Mouse (Mus musculus): Measurements from ENCODE around the gene Srxn1. TPM values are rescaled to one million over a fixed set of nuclear protein-coding genes. Genes with fewer than 3 reads are reported as not detected.
A peak's percentile ranks its signal among the peaks of the same experiment; 100 is the strongest.

The Srxn1 gene
- polyA plus RNA-seq, 1 experiment from 2014 or later, result 7.7 TPM

DNA sequence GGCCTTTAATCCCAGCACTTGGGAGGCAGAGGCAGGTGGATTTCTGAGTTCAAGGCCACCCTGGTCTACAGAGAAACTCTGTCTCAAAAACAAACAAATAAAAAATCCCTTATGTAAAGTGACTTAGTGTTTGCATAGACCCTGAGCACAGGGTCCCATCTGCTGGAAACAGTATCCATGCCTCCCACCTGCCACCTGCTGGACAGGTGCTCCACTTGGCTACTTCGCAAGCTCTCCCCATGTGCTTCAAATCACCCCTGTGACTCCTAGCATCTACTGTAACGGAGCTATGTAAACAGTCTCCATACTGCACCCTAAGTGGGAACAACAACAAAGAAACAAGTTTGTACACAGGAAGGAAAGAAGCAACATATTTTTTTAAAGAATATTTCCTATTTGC is 23.3 kb downstream of the Srxn1 start:
- no peak for ATAC-seq (ENCODE audit: extremely low read depth, insufficient number of reproducible peaks, low FRiP score, low TSS enrichment)
- 46% methylated on average over 2 of the region's 2 CpGs for WGBS
- no peaks in the 10 kb centered on the region for H3K36me3 ChIP-seq

DNA sequence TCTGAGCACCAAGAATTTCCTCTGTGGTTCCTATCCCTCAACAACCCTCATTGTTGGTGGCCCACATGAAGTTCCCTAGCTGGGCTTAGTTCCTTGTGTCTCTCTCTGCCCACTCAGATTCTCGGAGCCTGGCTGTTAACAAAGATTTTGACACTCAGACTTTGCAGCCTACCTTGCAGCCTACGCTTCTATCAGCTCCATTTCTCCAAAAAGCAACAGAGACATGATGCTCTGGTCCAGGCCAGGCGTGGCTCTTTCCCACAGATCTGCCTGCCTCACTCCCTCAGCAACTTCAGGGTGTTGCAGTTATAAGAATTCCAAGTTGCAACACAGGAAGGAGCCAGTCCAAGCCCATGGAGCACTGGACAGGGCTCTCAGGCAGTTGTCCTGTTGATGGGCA is 24.5 kb downstream of the Srxn1 start:
- no peaks in the 10 kb centered on the region for H3K36me3 ChIP-seq
- H3K9me3 ChIP-seq, result no peaks in the 10 kb centered on the region
- 51% methylated on average over 3 of the region's 3 CpGs for WGBS
- no peak for ATAC-seq (ENCODE audit: extremely low read depth, insufficient number of reproducible peaks, low FRiP score, low TSS enrichment)
- H3K4me2 ChIP-seq, result no peak overlapping the region
- no peak overlapping the region for H3K9ac ChIP-seq
- H3K4me1 ChIP-seq, result peaks cover 9% of the 10 kb centered on the region
- peaks cover 23% of the 10 kb centered on the region; the same call in 1 of the 2 replicates for H3K27me3 ChIP-seq (replicated peaks)
- H3K4me3 ChIP-seq, result no peak overlapping the region
- no peak overlapping the region for H3K27ac ChIP-seq (replicated peaks)

More for the DNA sequence above, 23.3 kb downstream of the Srxn1 start:
- Histone ChIP-seq H3K4me3 (no peak overlapping the region), H3K27me3 (replicated peaks) (peaks cover 23% of the 10 kb centered on the region; the same call in 1 of the 2 replicates), H3K4me2 (no peak overlapping the region), H3K27ac (replicated peaks) (no peak overlapping the region), H3K9ac (no peak overlapping the region), H3K4me1 (peaks cover 9% of the 10 kb centered on the region), H3K9me3 (no peaks in the 10 kb centered on the region)

DNA sequence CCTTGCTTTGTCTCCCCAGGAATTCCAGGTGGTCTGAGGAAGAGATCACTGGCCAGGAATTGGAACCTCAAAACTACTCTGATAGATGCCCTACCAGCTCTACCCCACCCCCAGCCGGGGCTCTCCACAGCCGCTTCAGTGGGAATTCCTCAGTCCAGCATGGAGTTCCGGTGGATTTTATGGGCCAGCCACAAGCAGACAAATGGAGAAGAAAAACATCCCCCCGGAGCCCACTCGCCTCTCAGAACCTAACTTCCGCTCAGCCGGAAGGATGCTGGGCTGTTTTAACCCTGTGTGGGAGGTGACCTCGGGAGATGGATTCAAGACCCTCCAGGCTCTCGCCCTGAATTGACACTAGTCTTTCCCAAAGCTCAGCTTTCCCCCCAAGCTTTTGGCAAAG is 26.7 kb downstream of the Srxn1 start:
- H3K4me2 ChIP-seq, result no peak overlapping the region
- H3K4me3 ChIP-seq, result no peak overlapping the region
- peaks cover 25% of the 10 kb centered on the region; the same call in 1 of the 2 replicates for H3K27me3 ChIP-seq (replicated peaks)
- peaks cover 9% of the 10 kb centered on the region for H3K4me1 ChIP-seq
- ATAC-seq (ENCODE audit: extremely low read depth, insufficient number of reproducible peaks, low FRiP score, low TSS enrichment), result no peak
- H3K36me3 ChIP-seq, result no peaks in the 10 kb centered on the region
- 38% methylated on average over 9 of the region's 9 CpGs for WGBS
- H3K9ac ChIP-seq, result no peak overlapping the region
- no peak overlapping the region for H3K27ac ChIP-seq (replicated peaks)
- no peaks in the 10 kb centered on the region for H3K9me3 ChIP-seq

DNA sequence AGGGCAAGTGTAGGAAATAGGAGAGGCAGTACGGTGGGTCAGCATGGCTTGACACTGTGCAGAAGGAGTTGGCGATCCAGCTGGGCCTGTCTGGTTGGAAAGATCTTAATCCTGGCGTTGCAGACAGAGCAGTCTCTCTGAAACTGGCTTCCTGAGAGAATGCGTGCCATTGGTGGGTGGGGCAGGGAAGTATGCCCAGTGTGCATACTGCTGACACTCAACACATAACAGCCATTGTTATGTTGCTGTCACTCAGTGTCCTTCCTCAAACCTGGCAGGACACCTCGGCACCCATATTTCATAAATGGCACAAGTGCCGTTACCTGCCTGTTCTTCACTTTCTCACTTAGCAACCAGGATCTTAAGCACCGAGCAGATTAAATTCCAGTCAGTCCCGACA is 27.4 kb downstream of the Srxn1 start:
- Histone ChIP-seq H3K9ac (no peak overlapping the region), H3K9me3 (no peaks in the 10 kb centered on the region), H3K36me3 (no peaks in the 10 kb centered on the region), H3K27ac (replicated peaks) (no peak overlapping the region), H3K4me1 (peaks cover 9% of the 10 kb centered on the region), H3K27me3 (replicated peaks) (peaks cover 32% of the 10 kb centered on the region; the same call in 1 of the 2 replicates), H3K4me3 (no peak overlapping the region), H3K4me2 (no peak overlapping the region)
- 52% methylated on average over 8 of the region's 8 CpGs for WGBS
- no peak for ATAC-seq (ENCODE audit: extremely low read depth, insufficient number of reproducible peaks, low FRiP score, low TSS enrichment)

DNA sequence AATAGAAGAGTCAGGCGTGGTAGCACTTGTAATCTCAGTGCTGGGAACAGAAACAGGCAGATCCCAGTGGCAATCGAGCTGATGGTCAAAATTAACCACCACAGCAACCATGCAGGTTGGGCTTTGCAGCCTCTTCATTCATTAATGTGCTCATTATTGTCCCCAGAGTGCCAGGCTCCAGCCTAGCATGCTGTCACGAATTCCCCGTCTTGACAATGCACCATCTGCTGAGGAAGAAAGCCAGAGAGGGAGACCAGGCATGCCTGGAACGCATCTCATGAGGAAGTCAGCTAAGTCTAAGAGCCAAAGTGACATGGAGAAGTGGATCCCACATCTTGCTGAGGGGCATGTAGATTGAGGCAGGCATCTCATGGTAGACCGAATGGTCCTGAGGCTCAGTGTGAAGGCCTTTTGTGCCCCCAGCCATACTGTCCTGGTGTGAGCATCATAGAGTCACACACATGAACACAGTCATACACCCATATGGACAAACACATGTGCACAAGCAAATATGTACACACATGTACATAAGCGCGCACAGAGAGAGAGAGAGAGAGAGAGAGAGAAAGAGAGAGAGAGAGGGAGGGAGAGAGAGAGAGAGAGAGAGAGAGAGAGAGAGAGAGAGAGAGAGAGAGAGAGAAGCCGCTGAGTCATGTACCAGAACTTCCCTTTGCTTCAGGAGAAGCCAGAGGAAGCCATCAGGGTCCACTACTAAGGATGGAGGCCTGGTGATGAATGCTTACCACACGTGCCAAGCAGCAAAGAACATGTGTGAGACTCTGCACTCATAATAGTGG is 34.1 kb downstream of the Srxn1 start:
- Histone ChIP-seq H3K4me1 (peaks cover 30% of the 10 kb centered on the region), H3K9me3 (no peaks in the 10 kb centered on the region), H3K36me3 (no peaks in the 10 kb centered on the region), H3K9ac (no peak overlapping the region), H3K4me3 (no peak overlapping the region), H3K27me3 (replicated peaks) (peaks cover 61% of the 10 kb centered on the region), H3K27ac (replicated peaks) (no peak overlapping the region), H3K4me2 (no peak overlapping the region)
- ATAC-seq (ENCODE audit: extremely low read depth, insufficient number of reproducible peaks, low FRiP score, low TSS enrichment), result no peak
- 62% methylated on average over 10 of the region's 10 CpGs for WGBS

DNA sequence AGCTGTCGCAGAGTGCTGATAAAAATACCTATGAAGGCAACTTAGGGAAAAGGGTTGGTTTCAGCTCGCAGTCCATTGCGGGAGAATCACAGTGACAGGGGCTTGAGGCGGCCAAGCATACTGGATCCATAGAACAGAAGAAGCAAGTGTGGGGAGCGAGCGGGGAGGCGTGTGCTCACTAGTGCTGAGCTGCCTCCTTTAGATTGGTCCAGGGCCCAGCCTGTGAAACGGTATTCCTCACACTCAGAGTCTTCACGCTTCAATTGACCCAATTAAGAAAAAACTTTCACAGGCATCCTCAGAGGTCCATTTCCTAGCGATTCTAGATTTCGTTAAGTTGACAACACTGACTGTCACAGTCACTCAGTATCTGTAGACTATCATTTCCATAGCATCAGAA is 35.6 kb downstream of the Srxn1 start:
- H3K9ac ChIP-seq, result no peak overlapping the region
- no peaks in the 10 kb centered on the region for H3K36me3 ChIP-seq
- 42% methylated on average over 11 of the region's 11 CpGs for WGBS
- no peak overlapping the region for H3K4me2 ChIP-seq
- H3K4me3 ChIP-seq, result no peak overlapping the region
- no peak for ATAC-seq (ENCODE audit: extremely low read depth, insufficient number of reproducible peaks, low FRiP score, low TSS enrichment)
- no peak overlapping the region for H3K27ac ChIP-seq (replicated peaks)
- H3K9me3 ChIP-seq, result no peaks in the 10 kb centered on the region
- peaks cover 30% of the 10 kb centered on the region for H3K4me1 ChIP-seq
- H3K27me3 ChIP-seq (replicated peaks), result peaks cover 77% of the 10 kb centered on the region

DNA sequence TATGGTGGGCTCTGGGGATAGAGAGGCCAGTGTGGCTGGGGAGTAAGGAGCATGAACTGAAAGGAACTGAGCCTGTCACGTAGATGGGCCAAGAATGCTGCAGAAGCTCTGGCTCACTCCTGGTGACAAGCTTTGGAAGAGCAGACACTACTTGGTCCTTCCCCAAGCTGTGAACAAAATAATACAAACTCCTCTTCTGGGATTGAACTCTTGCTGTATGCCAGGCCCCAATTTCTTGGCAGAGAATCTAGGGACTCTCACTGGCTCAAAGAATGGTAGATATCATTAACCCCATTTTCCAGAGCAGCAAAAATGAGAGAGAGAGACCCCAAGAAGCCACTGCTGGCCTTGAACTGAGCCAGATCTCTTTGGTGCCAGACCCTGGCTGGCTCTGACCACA is 36.2 kb downstream of the Srxn1 start:
- H3K4me3 ChIP-seq, result peak overlapping the region; percentile 60
- peaks cover 82% of the 10 kb centered on the region for H3K27me3 ChIP-seq (replicated peaks)
- ATAC-seq (ENCODE audit: extremely low read depth, insufficient number of reproducible peaks, low FRiP score, low TSS enrichment), result no peak
- no peaks in the 10 kb centered on the region for H3K36me3 ChIP-seq
- H3K4me1 ChIP-seq, result peaks cover 30% of the 10 kb centered on the region
- 0 out of 2 replicates have a peak overlapping the region, but pooled peaks have one; percentile 22 for H3K27ac ChIP-seq (replicated peaks)
- H3K4me2 ChIP-seq, result peak overlapping the region; percentile 86
- peak overlapping the region; percentile 51; the same call in 1 of the 2 replicates for H3K9ac ChIP-seq
- 21% methylated on average over 1 of the region's 1 CpGs for WGBS
- no peaks in the 10 kb centered on the region for H3K9me3 ChIP-seq

DNA sequence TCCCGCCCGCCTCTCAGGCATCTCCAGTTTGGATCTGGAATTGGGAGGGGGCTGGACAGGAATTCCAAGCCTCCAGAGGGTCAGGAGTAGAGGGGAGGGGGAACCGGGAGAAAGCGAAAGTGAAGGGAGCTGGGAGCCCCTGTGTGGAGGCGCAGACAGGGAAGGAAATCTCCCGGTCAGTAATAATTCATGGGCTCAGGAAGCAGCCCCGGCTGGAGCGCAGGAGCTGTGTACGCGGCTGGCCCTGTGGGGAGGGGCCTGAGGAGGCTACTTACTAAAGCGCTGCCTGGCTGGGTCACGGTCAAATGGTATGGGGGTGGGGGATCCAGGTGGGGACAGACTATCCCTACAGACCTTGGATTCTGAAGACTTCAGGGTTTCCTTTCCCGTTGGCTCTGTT is 36.7 kb downstream of the Srxn1 start:
- 3% methylated on average over 13 of the region's 13 CpGs for WGBS
- Histone ChIP-seq H3K27ac (replicated peaks) (no peak overlapping the region), H3K27me3 (replicated peaks) (peaks cover 85% of the 10 kb centered on the region), H3K4me3 (peak overlapping the region; percentile 60), H3K9ac (peak overlapping the region; percentile 51), H3K4me2 (peak overlapping the region; percentile 86), H3K9me3 (no peaks in the 10 kb centered on the region), H3K4me1 (peaks cover 30% of the 10 kb centered on the region), H3K36me3 (no peaks in the 10 kb centered on the region)
- ATAC-seq (ENCODE audit: extremely low read depth, insufficient number of reproducible peaks, low FRiP score, low TSS enrichment), result no peak

DNA sequence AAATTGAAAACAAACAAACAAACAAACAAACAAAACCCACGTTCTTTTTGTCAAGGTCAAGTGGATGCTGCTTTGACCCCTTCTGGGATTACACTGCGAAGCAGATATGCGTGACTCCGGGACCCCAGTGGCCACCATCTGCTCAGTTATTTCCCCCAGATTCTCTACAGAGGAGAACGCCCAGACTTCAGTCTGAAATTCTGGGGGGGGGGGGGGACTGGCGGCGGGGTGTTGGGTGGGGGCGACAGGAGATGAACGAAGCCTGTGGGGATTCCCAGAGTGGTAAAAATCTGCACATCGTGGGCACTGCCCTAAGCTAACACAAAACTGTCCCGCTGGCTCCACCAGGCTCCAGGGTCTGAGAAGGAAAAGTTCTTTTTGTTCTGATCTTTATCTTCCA is 37.3 kb downstream of the Srxn1 start:
- 4% methylated on average over 11 of the region's 11 CpGs for WGBS
- no peak overlapping the region for H3K27ac ChIP-seq (replicated peaks)
- no peaks in the 10 kb centered on the region for H3K36me3 ChIP-seq
- ATAC-seq (ENCODE audit: extremely low read depth, insufficient number of reproducible peaks, low FRiP score, low TSS enrichment), result no peak
- peak overlapping the region; percentile 60 for H3K4me3 ChIP-seq
- peaks cover 85% of the 10 kb centered on the region for H3K27me3 ChIP-seq (replicated peaks)
- H3K4me1 ChIP-seq, result peaks cover 30% of the 10 kb centered on the region
- H3K9me3 ChIP-seq, result no peaks in the 10 kb centered on the region
- peak overlapping the region; percentile 51; the same call in 1 of the 2 replicates for H3K9ac ChIP-seq
- peak overlapping the region; percentile 86 for H3K4me2 ChIP-seq

DNA sequence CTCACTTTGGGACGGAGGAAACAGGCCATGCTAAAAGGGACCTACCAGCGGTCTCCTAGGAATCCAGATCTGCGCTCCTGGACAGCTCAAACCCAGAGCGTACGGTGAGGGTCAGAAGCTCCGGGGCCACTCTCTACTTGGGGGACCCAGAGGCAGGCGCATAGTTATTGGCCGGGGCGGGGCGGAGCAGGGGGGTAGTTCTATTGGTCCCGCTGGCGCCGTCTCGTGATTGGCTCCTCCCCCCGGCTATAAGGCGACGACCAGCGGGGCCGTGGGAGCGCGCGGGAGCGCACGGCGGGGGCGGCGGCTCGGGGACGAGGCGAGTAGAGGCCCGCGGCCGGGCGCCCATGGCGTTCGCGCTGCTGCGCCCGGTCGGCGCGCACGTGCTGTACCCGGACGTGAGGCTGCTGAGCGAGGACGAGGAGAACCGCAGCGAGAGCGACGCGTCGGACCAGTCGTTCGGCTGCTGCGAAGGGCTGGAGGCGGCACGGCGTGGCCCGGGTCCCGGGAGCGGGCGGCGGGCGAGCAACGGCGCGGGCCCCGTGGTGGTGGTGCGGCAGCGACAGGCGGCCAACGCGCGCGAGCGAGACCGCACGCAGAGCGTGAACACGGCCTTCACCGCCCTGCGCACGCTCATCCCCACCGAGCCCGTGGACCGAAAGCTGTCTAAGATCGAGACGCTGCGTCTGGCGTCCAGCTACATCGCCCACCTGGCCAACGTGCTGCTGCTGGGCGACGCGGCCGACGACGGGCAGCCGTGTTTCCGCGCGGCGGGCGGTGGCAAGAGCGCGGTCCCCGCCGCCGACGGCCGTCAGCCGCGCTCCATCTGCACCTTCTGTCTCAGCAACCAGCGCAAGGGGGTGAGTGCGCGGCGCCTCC is 38.2 kb downstream of the Srxn1 start, which contains the start of gene Tcf15:
Tcf15 (plus strand) TSS at position 283 of the 879 bp plus-strand sequence.
- H3K4me3 ChIP-seq, result peak within 1 kb of the TSS; percentile 60
- peak within 1 kb of the TSS; percentile 78 for H3K9ac ChIP-seq
- H3K36me3 ChIP-seq, result no peaks in the 10 kb centered on the region
- ATAC-seq (ENCODE audit: extremely low read depth, insufficient number of reproducible peaks, low FRiP score, low TSS enrichment), result peak; percentile 26; the same call in 1 of the 2 replicates
- no peaks in the 10 kb centered on the region for H3K9me3 ChIP-seq
- H3K4me1 ChIP-seq, result peaks cover 30% of the 10 kb centered on the region
- no peak within 1 kb of the TSS for H3K27ac ChIP-seq (replicated peaks)
- under 1% methylated on average over 107 of the region's 118 CpGs for WGBS
- peak within 1 kb of the TSS; percentile 86 for H3K4me2 ChIP-seq
- peaks cover 86% of the 10 kb centered on the region for H3K27me3 ChIP-seq (replicated peaks)

DNA sequence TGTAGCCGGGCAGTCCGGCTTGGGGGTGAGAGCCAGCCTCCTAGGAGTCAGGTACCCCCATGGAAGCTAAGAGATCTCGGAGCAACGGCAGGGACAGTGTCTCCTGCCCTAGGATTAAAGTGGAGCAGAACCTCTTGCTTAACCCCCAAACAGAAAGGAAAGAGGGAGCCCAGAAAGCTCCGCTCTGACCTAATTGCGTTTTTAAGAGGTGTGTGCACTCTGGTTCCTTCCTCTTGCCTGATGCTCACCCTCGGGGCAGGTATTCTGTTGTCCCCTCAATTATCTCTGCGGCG is 38.8 kb downstream of the Srxn1 start:
- WGBS, result 17% methylated on average over 9 of the region's 9 CpGs
- H3K4me1 ChIP-seq, result peaks cover 30% of the 10 kb centered on the region
- peak overlapping the region; percentile 60 for H3K4me3 ChIP-seq
- peaks cover 84% of the 10 kb centered on the region for H3K27me3 ChIP-seq (replicated peaks)
- no peak for ATAC-seq (ENCODE audit: extremely low read depth, insufficient number of reproducible peaks, low FRiP score, low TSS enrichment)
- H3K27ac ChIP-seq (replicated peaks), result no peak overlapping the region
- no peaks in the 10 kb centered on the region for H3K36me3 ChIP-seq
- no peaks in the 10 kb centered on the region for H3K9me3 ChIP-seq
- peak overlapping the region; percentile 86 for H3K4me2 ChIP-seq
- H3K9ac ChIP-seq, result peak overlapping the region; percentile 78
